Comparison of ENCODE assay signal across 32 mouse cellular contexts in genomic region chr7:119490041-119490780, GRCm38 (mm10). TPM values are rescaled to one million over a fixed set of nuclear protein-coding genes. Genes with fewer than 3 reads are reported as not detected.
DNase-seq lines count a peak whose midpoint lies in the region; ATAC-seq and TF ChIP-seq lines count a peak whose summit lies in the region.
"Had no signal": no experiment of that assay in that cellular context is flagged by ENCODE, and none has a peak within 500 bp of the region (broad histone marks: within the 10 kb centered on the region; RNA-seq: fewer than 3 reads in every experiment).

No protein-coding gene starts in this region.

- H3K9me3 ChIP-seq in heart, embryonic 11.5 days (replicated peaks; ENCODE audit: control insufficient read depth, low read length), result no peaks in the 10 kb centered on the region
- no peaks in the 10 kb centered on the region for H3K9me3 ChIP-seq in stomach, postnatal 0 days (ENCODE audit: control insufficient read depth, low read length)
- H3K9me3 ChIP-seq: embryonic facial prominence, embryonic 12.5 days; heart, embryonic 10.5 days; hindbrain, embryonic 15.5 days; lung, embryonic 15.5 days had no signal

- TF ChIP-seq CTCF in stomach, postnatal 0 days (IDR thresholded peaks at IDR 0.05; ENCODE audit: low read depth), result no peak

- WGBS in heart, embryonic 11.5 days (ENCODE audit: insufficient replicate concordance), result 70% methylated on average over 4 of the region's 4 CpGs
- WGBS in stomach, postnatal 0 days, result 74% methylated on average over 4 of the region's 4 CpGs

- intact Hi-C loops in left cerebral cortex, postnatal 25 days (cut with DNase I), result loop anchor here (10.0 kb wide), 1 partner anchor 605 kb away; no protein-coding TSS in a partner anchor
- intact Hi-C loops in left cerebral cortex, postnatal 4 days (cut with DNase I), result no loop called here

- ATAC-seq in heart, embryonic 11.5 days (replicated peaks; ENCODE audit: insufficient number of reproducible peaks, low FRiP score, low TSS enrichment), result no peak
- ATAC-seq in stomach, postnatal 0 days (ENCODE audit: low FRiP score, low TSS enrichment), result no peak
- ATAC-seq: forebrain, postnatal 0 days had no signal

- H3K4me2 ChIP-seq in heart, embryonic 11.5 days, result no peak overlapping the region
- H3K4me2 ChIP-seq in stomach, postnatal 0 days (replicated peaks; ENCODE audit: low read depth), result no peak overlapping the region
- H3K4me2 ChIP-seq: embryonic facial prominence, embryonic 12.5 days; hindbrain, embryonic 15.5 days; lung, embryonic 15.5 days had no signal

- H3K27ac ChIP-seq in heart, embryonic 11.5 days (ENCODE audit: low read depth, low read length), result no peak overlapping the region
- no peak overlapping the region for H3K27ac ChIP-seq in stomach, postnatal 0 days (replicated peaks)
- H3K27ac ChIP-seq: embryonic facial prominence, embryonic 12.5 days; heart, embryonic 10.5 days; hindbrain, embryonic 15.5 days; liver, embryonic 14.5 days; lung, embryonic 15.5 days had no signal

- H3K4me3 ChIP-seq in heart, embryonic 11.5 days (ENCODE audit: low read depth, low read length), result no peak overlapping the region
- H3K4me3 ChIP-seq in stomach, postnatal 0 days (ENCODE audit: low read depth, low read length), result no peak overlapping the region
- H3K4me3 ChIP-seq: embryonic facial prominence, embryonic 12.5 days; heart, embryonic 10.5 days; hindbrain, embryonic 15.5 days; lung, embryonic 15.5 days; megakaryocyte, embryonic 14.5 days had no signal

- no peaks in the 10 kb centered on the region for H3K36me3 ChIP-seq in heart, embryonic 11.5 days (ENCODE audit: control insufficient read depth, insufficient read depth, low read length)
- no peaks in the 10 kb centered on the region for H3K36me3 ChIP-seq in stomach, postnatal 0 days (ENCODE audit: control insufficient read depth, insufficient read depth, low read length)
- H3K36me3 ChIP-seq: embryonic facial prominence, embryonic 12.5 days; heart, embryonic 10.5 days; hindbrain, embryonic 15.5 days; lung, embryonic 15.5 days had no signal

- H3K27me3 ChIP-seq in heart, embryonic 11.5 days (ENCODE audit: control insufficient read depth, insufficient read depth, low read length), result no peaks in the 10 kb centered on the region
- H3K27me3 ChIP-seq in stomach, postnatal 0 days (ENCODE audit: control insufficient read depth, insufficient read depth, low read length), result no peaks in the 10 kb centered on the region
- H3K27me3 ChIP-seq: embryonic facial prominence, embryonic 12.5 days; hindbrain, embryonic 15.5 days; lung, embryonic 15.5 days; megakaryocyte, embryonic 14.5 days had no signal

- TF ChIP-seq EP300 in stomach, postnatal 0 days (optimal IDR thresholded peaks at IDR 0.05), result no peak

- DNase-seq in adrenal gland, adult (ENCODE audit: inconsistent age in 2 of 2, low spot score in 1 of 2), result peak; percentile 15 to 75
- DNase-seq in adrenal gland, postnatal 25 days, result no peak
- peak; percentile 87 for DNase-seq in heart, adult 11 months
- peak; percentile 4 to 55 for DNase-seq in left cerebral cortex, postnatal 25 days (ENCODE audit: low spot score in 2 of 2)
- no peak for DNase-seq in left cerebral cortex, postnatal 4 days
- no peak for DNase-seq in stomach, postnatal 0 days (ENCODE audit: low spot score)
- DNase-seq: cerebellum, adult 18-20 months; cerebellum, postnatal 14 days; forebrain, postnatal 0 days; kidney, postnatal 10 days; lung, postnatal 36 days; midbrain, embryonic 14.5 days; right cerebral cortex, postnatal 14 days; spleen, adult 18-20 months; thymus, postnatal 25 days had no signal

- H3K9ac ChIP-seq in heart, embryonic 11.5 days (ENCODE audit: low read depth, low read length), result no peak overlapping the region
- H3K9ac ChIP-seq in stomach, postnatal 0 days (ENCODE audit: low read length), result no peak overlapping the region
- H3K9ac ChIP-seq: embryonic facial prominence, embryonic 12.5 days; forebrain, postnatal 0 days; hindbrain, embryonic 15.5 days; liver, embryonic 14.5 days; lung, embryonic 15.5 days had no signal

- no peaks in the 10 kb centered on the region for H3K4me1 ChIP-seq in heart, embryonic 11.5 days (ENCODE audit: control insufficient read depth, insufficient read depth, low read length)
- H3K4me1 ChIP-seq in stomach, postnatal 0 days (replicated peaks; ENCODE audit: control insufficient read depth, insufficient read depth), result no peaks in the 10 kb centered on the region
- H3K4me1 ChIP-seq: embryonic facial prominence, embryonic 12.5 days; heart, embryonic 10.5 days; hindbrain, embryonic 15.5 days; lung, embryonic 15.5 days; megakaryocyte, embryonic 14.5 days had no signal

RNA-seq across cellular contexts. Expression of gene Umod, which starts 11.1 kb away (rescaled TPM):
- not detected in 2 replicates for total RNA-seq in adrenal gland, postnatal 25 days (2021)
- not detected in 2 replicates for polyA plus RNA-seq in heart, embryonic 11.5 days (2014; fragmentation: Nextera tagmentation; extraction: Ambion mirVana)
- not detected for total RNA-seq in left cerebral cortex, postnatal 25 days (2021)
- total RNA-seq in left cerebral cortex, postnatal 4 days (2021), result not detected
- polyA plus RNA-seq in stomach, postnatal 0 days (2015; fragmentation: Nextera tagmentation; extraction: Ambion mirVana), result not detected in 2 replicates
- total RNA-seq: forebrain, postnatal 0 days; gastrocnemius, adult 8-10 months; hematopoietic stem cell, adult 5-6 weeks; layer of hippocampus, adult 8-10 months; left cerebral cortex, postnatal 14 days had no signal
- polyA plus RNA-seq: embryonic facial prominence, embryonic 12.5 days; forebrain, embryonic 11.5 days; forebrain, postnatal 0 days; heart, embryonic 10.5 days; heart, postnatal 0 days; hindbrain, embryonic 15.5 days; intestine, embryonic 14.5 days; limb, embryonic 14.5 days; liver, embryonic 14.5 days; lung, embryonic 15.5 days; midbrain, embryonic 14.5 days; neural tube, embryonic 11.5 days had no signal

RNA-seq across cellular contexts. Expression of gene Acsm5, which starts 29.1 kb away (rescaled TPM):
- 3.0 and 3.3 TPM in 2 replicates for total RNA-seq in adrenal gland, postnatal 25 days (2021)
- polyA plus RNA-seq in heart, embryonic 11.5 days (2014; fragmentation: Nextera tagmentation; extraction: Ambion mirVana), result not detected in 2 replicates
- 1 to 10 TPM in 1 of 2 experiments, under 1 TPM in 1; 0.41 to 1.0 TPM for total RNA-seq in left cerebral cortex, postnatal 25 days (2021)
- not detected for total RNA-seq in left cerebral cortex, postnatal 4 days (2021)
- 0.27 and 0.33 TPM in 2 replicates for polyA plus RNA-seq in stomach, postnatal 0 days (2015; fragmentation: Nextera tagmentation; extraction: Ambion mirVana)
- total RNA-seq: forebrain, postnatal 0 days; hematopoietic stem cell, adult 5-6 weeks had no signal
- polyA plus RNA-seq: embryonic facial prominence, embryonic 12.5 days; forebrain, embryonic 11.5 days; forebrain, postnatal 0 days; heart, embryonic 10.5 days; heart, postnatal 0 days; hindbrain, embryonic 15.5 days; intestine, embryonic 14.5 days; limb, embryonic 14.5 days; lung, embryonic 15.5 days; midbrain, embryonic 14.5 days; neural tube, embryonic 11.5 days had no signal

RNA-seq across cellular contexts. Expression of gene Gp2, which starts 31.1 kb away (rescaled TPM):
- not detected in 2 replicates for total RNA-seq in adrenal gland, postnatal 25 days (2021)
- not detected in 2 replicates for polyA plus RNA-seq in heart, embryonic 11.5 days (2014; fragmentation: Nextera tagmentation; extraction: Ambion mirVana)
- total RNA-seq in left cerebral cortex, postnatal 25 days (2021), result not detected
- total RNA-seq in left cerebral cortex, postnatal 4 days (2021), result not detected
- 0.05 and 0.07 TPM in 2 replicates for polyA plus RNA-seq in stomach, postnatal 0 days (2015; fragmentation: Nextera tagmentation; extraction: Ambion mirVana)
- total RNA-seq: forebrain, postnatal 0 days; gastrocnemius, adult 8-10 months; hematopoietic stem cell, adult 5-6 weeks; left cerebral cortex, postnatal 14 days had no signal
- polyA plus RNA-seq: embryonic facial prominence, embryonic 12.5 days; forebrain, embryonic 11.5 days; forebrain, postnatal 0 days; gonadal fat pad, adult 2 months; heart, embryonic 10.5 days; heart, postnatal 0 days; hindbrain, embryonic 15.5 days; intestine, embryonic 14.5 days; limb, embryonic 14.5 days; liver, embryonic 14.5 days; lung, embryonic 15.5 days; midbrain, embryonic 14.5 days; neural tube, embryonic 11.5 days had no signal

RNA-seq across cellular contexts. Expression of gene Pdilt, which starts 33.1 kb away (rescaled TPM):
- total RNA-seq in adrenal gland, postnatal 25 days (2021), result not detected in 2 replicates
- not detected in 2 replicates for polyA plus RNA-seq in heart, embryonic 11.5 days (2014; fragmentation: Nextera tagmentation; extraction: Ambion mirVana)
- total RNA-seq in left cerebral cortex, postnatal 25 days (2021), result not detected
- total RNA-seq in left cerebral cortex, postnatal 4 days (2021), result not detected
- not detected in 2 replicates for polyA plus RNA-seq in stomach, postnatal 0 days (2015; fragmentation: Nextera tagmentation; extraction: Ambion mirVana)
- total RNA-seq: forebrain, postnatal 0 days; gastrocnemius, adult 8-10 months; hematopoietic stem cell, adult 5-6 weeks; left cerebral cortex, postnatal 14 days had no signal
- polyA plus RNA-seq: embryonic facial prominence, embryonic 12.5 days; forebrain, embryonic 11.5 days; heart, embryonic 10.5 days; heart, postnatal 0 days; intestine, embryonic 14.5 days; limb, embryonic 14.5 days; liver, embryonic 14.5 days; lung, embryonic 15.5 days had no signal

Comparison
In these comparisons a context has a peak if more than half of its experiments do, and no peak if none do; other contexts are left out.
1. DNase-seq: peak in adrenal gland, adult (2 of 2), heart, adult 11 months (single experiment) and left cerebral cortex, postnatal 25 days (2 of 2); none in adrenal gland, postnatal 25 days (single experiment), left cerebral cortex, postnatal 4 days (single experiment) and stomach, postnatal 0 days (single experiment).